Mouse (Mus musculus): ENCODE data around the gene Mrpl4.
"Not testable (repeated sequence)": the region's sequence is repeated elsewhere in the genome, so short reads cannot be mapped to it uniquely, and the experiment has no call there.

The Mrpl4 gene

GRCm38 (mm10) chr9:21041308-21041707 lies 38.8 kb downstream of the Mrpl4 start:
- no peak for DNase-seq (ENCODE audit: low spot score)

DNA sequence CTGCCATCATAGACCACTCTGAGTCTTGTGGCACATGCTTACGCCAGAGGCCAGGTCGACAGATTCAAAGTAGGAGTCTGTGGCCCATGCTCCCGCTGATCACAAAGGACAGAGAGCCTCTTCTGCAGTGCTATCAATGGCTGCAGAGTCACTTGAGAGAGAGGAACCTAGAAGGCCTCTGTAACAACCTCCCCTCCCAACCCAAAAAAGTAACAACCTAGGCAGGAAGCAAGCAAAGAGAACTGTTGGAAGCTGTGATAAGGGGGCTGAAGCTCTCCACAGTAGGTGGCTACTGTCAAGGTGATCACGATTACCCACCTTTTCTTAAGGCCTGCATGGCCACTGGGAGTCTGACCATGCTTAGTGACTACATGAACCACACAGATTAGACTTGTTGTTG lies 41.0 kb downstream of the Mrpl4 start:
- DNase-seq (ENCODE audit: low spot score) = no peak

DNA sequence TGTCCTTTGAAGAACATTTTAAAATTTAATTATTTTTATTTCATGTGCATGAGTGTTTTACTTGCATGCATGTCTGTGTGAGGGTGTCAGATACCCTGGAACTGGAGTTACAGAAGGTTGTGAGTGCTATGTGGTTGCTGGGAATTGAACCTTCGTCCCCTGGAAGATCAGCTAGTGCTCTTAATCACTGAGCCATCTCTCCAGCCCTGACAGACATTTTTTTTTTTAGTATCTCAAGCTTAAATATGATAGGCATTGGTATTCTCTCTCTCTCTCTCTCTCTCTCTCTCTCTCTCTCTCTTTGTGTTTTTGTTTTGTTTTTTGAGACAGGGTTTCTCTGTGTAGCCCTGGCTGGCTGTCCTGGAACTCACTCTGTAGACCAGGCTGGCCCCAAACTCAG lies 42.2 kb downstream of the Mrpl4 start:
- DNase-seq (ENCODE audit: low spot score) = not testable (repeated sequence)

GRCm38 (mm10) chr9:21045235-21045634 lies 42.7 kb downstream of the Mrpl4 start:
- DNase-seq (ENCODE audit: low spot score) = no peak

DNA sequence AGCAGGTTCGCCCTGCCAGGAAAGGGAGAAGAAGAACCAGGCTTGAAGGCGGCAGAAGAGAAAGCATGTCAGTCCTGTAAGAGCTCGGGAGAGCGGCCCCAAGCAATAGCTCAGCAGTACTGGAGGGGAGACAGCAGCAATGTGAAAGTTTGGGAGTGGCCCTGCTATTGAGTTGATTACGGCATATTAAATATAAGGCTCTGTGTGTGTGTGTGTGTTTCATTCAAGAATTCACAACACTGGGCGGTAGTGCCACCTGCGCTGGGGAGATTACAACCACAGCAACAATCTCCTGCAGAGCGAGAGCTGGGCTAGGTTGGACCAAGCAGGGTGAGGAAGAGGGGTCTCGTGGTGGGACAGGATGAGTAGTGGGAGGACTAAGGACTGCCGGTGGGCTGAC lies 49.0 kb downstream of the Mrpl4 start:
- no peak for DNase-seq (ENCODE audit: low spot score)
